Mouse (Mus musculus): ENCODE data around the gene Aacs.

DNA sequence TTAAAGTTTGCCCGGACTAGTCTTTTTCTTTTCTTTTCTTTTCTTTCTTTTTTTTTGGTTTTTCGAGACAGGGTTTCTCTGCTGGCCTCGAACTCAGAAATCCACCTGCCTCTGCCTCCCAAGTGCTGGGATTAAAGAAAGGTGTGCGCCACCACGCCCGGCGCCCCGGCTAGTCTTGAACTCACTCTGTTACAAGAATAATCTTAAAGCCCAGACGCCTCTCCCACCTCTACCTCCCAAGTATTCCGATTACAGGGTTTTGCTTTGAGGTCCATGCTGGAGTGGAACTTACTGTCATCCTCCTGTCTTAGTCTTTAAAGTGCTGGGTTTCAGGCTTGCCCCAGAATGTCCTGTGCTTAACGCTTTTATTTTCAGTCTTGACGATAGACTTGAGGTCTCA is 584 bp upstream of the Aacs start:
- TF ChIP-seq GATA1 (IDR thresholded peaks at IDR 0.05; ENCODE audit: borderline replicate concordance, low read length), result no peak
- TF ChIP-seq FLI1 (IDR thresholded peaks at IDR 0.05; ENCODE audit: low read length), result no peak
